Mouse (Mus musculus): ENCODE measurements at regions not wholly inside any gene's neighbourhood (a gene's known extent, or its start where the extent isn't known, plus 50 kb on each side); places are given as distances from the start of the nearest gene placed in this dataset.

- TF ChIP-seq EP300 (IDR thresholded peaks at IDR 0.05; ENCODE audit: insufficient read depth, low read depth, low read length) (peak; percentile 96), CTCF (IDR thresholded peaks at IDR 0.05) (no peak), POLR2A (IDR thresholded peaks at IDR 0.05; ENCODE audit: insufficient read depth, low read depth, low read length) (0 out of 2 replicates have a peak, but pooled peaks have one; percentile 25)
Measured at GRCm38 (mm10) chr8:128562625-128563024, 122.8 kb upstream of the Itgb1 start.
